Mouse (Mus musculus) layer of hippocampus, postnatal 14 days (tissue): ENCODE data around the gene Gm12845. TPM values are rescaled to one million over a fixed set of nuclear protein-coding genes. Genes with fewer than 3 reads are reported as not detected.
A peak's percentile ranks its signal among the peaks of the same experiment; 100 is the strongest.
"Not testable (repeated sequence)": the region's sequence is repeated elsewhere in the genome, so short reads cannot be mapped to it uniquely, and the experiment has no call there.

Source experiments
- DNase-seq, 2 experiments: peaks; one replicate each; pipeline ENCODE4 v3.0.0; 2021 to 2022; ENCODE audit warnings: low spot score in 2 of 2, mixed read lengths in 1 of 2
- long read RNA-seq, 2 experiments: library from polyadenylated mRNA; stranded (forward); transcript quantifications; one replicate each; pipeline ENCODE4 v2.0.0; 2021
- total RNA-seq, 2 experiments: library from RNA; stranded (reverse); gene quantifications; 2 replicates each; pipeline ENCODE4 v1.2.3; 2021

Gene Gm12845
- total RNA-seq: not detected
- long read RNA-seq, experiment 1: 0 reads
- long read RNA-seq, experiment 2: 0 reads

DNA sequence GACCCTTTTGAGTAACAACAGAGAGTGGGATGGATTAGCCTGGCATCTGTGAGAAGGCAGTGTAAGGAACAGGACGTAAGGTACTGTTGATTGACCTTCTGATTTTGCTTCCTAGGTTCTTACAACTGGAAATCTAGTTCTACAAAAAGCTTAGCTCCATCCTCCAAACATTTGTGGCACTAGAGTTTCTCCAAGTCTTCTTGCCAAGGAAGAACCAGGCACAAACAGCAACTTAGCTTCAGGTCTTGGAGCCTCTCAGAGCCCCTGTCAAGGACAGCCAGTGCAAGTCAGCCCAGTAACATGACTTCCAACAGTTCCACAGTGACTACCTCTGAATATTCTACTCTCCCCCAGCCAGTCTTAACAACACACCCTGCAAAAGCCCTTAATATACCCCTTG, at the start of gene Gm12845:
Gm12845 (plus strand) TSS at position 301 of the 400 bp plus-strand sequence.
- no peak for DNase-seq

DNA sequence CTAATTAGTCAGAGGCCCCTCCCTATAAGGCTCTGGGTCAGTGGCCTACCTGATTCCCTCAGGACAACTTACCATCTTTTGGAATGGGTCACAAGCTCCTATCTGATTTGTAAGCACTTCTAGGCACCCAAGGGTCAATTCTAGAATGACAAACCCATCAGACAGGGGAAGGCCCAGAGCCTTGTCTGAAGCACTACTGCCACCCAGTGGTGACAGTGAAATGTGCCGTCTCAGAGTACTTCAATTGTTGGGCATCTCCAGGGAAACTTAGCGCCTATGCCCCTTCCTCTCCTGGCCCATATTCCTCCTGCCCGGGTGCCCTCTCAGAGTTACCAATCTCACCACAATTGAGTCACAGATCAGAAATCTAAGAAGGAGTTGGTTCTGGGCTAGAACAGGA, 47.3 kb upstream of the Gm12845 start:
- DNase-seq: peak; percentile 82 to 89

DNA sequence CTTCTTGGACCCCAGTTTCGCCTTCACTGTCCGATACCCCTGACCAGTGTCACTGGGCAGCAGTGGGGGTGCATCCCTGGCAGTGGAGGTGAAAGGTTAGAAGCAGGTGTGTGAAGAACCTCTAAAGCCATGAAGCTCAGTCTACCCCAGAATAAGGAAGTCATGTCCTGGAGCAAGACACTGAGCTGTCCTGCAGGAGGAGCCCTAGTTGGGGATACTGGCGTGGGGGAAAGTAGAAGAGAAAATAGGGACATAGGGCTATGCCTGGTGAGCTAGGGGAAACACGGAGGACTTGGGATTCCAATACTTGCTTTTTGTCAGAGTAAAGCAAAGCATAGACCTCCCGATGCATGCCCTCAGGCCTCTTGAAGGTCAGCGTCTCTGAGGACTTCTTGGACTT, 43.2 kb upstream of the Gm12845 start:
- no peak for DNase-seq

- DNase-seq: peak; percentile 89 to 90
Measured at GRCm38 (mm10) chr4:117681931-117682461, 42.2 kb upstream of the Gm12845 start, which contains the start of gene Dmap1. Gene Dmap1, minus strand, starts transcription at chr4:117682273.

DNA sequence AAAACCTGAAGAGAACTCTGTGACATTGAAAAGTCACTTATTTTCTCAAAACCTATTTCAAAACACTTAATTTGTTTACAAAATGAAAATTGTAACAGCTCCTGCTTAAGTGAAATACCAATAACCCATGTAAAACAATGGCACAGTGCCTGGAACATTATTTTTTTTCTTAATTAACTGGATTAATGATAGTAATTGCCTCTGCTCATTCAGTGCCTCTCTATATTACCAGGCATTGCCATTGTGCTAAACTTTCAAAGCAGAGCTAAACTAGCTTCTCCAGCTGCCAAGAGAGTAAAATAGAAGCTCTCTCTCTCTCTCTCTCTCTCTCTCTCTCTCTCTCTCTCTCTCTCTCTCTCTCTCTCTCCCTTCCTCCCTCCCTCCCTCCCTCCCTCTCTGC, 41.7 kb upstream of the Gm12845 start:
- no peak for DNase-seq

DNA sequence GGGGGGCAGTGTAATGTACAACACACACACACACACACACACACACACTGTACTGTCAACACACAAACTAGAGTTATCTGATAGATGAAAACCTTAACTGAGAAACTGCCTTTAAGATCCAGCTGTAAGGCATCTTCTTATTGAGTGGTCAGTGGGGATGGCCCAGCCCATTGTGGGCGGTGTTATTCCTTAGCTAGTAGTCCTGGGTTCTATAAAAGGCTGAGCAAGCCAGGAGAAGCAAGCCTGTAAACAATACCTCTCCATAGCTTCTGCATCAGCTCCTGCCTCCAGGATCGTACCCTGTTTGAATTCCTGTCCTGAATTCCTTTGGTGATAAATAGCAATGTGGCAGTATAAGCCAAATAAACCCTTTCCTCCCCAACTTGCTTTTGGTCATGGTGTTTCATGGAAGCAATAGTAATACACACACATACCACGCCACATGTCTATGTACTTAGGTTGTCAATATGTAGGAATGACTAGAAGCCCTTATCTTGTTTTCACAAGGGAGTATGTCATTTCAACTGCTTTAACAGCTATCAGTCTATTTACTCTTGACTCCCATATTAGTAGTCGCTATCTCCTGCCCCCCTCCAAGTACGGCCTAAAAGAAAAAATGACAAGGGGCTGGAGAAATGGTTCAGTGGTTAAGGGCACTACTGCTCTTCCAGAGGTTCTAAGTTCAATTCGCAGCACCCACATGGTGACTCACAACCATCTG, 41.0 kb upstream of the Gm12845 start:
- DNase-seq: no peak

DNA sequence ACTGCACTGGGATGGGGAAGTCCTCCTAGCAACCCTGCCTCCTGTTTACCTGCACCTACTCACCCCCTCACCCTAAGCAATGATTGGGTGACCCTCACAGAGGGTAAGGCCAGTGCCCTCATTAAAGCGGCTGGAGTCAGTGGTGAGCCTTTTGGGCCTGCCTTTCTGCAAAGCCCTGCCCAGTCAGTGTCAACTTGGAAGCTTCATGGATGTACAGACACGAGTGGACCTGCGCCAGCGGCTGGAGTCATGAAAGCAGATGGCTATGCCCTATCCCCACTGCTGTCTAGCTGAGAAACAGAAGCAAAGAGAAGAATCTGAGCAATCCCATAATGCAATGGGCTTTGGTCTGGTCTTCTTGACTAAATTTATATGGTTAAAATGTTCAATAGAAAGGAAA, 37.9 kb upstream of the Gm12845 start:
- DNase-seq: no peak

DNA sequence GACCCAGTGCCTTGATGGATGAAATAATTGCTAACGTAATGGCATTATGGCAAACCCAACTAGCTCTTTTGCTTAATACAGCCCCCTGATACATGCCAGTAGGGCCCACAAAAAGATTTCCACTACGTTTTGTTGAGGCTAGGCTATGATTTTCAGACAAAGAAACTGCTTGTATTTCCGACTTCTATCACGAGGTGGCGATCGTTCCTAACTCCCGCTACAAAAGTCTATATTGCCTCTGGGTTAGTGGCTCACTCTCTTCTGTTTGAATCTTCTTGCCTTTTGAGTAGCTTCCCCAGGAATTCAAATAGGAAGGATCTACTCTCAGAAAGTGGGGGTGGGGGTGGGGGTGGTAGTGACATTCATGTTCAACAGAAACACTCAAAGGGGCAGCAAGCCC, 18.9 kb upstream of the Gm12845 start:
- DNase-seq: peak; percentile 56 to 60

DNA sequence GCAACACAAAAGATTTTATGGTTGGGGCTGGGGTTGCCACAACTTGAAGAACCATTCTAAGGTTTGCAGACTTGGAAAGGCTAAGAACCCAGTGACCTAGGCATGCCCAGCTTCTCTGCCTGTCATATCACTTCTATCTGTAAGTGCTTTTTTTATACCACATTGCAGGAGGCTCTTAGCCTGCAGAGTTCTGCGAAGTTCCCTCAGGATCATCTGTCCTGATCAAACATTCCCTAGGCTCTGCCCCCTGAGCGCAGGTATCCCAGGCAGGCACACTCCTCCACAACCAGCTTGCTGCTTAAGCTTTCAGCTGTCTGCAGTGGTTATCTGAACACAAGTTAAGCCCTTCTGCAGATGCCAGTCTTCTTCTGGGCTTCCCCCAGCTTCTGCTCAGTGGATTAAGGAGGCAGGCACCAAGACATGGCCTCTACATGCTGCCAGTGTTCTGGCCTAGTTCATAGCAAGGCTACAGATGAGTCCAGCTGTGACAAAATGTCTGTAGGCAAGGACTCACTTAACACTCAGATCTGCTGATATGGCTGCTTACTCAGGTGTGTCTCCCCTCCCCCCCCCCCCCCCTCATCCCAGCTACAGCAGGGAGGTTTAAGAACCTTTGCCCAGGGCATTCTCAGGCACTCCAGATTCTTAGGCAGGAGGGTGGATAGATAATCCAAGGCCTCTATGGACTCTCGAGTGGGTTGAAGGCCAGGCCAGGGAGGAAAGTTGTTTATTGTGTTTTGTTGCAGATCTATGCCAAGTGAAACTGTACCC, 15.2 kb upstream of the Gm12845 start:
- no peak for DNase-seq

DNA sequence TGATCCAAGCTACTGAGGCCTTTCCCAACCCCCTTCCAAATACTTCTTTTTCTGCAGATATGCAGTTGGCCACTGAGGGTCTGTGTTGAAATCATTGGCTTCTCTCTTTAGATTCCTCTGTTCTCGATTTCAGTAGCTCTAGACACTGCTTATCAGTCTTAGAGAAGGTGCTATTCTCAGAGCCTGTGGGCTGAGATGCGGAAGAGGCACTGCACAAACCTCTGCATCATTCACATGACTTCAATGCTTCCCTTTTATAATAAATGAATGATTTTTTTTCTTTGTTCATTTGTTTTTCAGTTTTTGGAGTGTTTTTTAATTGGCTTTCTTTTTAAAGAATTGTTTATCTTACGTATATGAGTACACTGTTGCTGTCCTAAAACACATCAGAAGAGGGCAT, 11.9 kb upstream of the Gm12845 start:
- no peak for DNase-seq

- DNase-seq: no peak
Measured at GRCm38 (mm10) chr4:117713303-117714098, 10.7 kb upstream of the Gm12845 start.

GRCm38 (mm10) chr4:117731926-117732325, 7.7 kb downstream of the Gm12845 start:
- no peak for DNase-seq

- peak in 1 of 2 experiments; percentile 5 for DNase-seq
Measured at GRCm38 (mm10) chr4:117737559-117737958, 13.3 kb downstream of the Gm12845 start.

DNA sequence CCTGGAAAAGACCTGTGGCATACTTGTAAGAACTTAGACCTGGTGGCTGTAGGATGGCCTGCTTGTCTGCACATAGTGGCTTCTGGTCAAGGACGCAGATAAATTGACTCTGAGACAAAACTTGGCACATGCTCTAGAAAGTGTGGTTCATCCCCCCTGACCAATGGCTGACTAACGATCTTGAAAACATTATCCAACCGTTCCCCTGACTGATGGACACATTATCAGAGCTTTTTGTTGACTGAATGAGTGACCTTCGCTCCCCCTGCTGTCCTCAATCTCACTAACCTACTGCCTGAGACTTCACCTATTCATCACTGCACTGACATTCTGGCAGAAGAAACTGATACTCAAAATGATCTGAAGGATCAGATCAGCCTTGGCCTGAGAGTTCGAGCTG, 28.3 kb downstream of the Gm12845 start:
- not testable (repeated sequence) for DNase-seq

GRCm38 (mm10) chr4:117760151-117760550, 35.9 kb downstream of the Gm12845 start:
- DNase-seq: no peak

- no peak for DNase-seq
Measured at GRCm38 (mm10) chr4:117765416-117765815, 41.2 kb downstream of the Gm12845 start, which contains the start of gene Klf17. Gene Klf17, minus strand, starts transcription at chr4:117765648.

DNA sequence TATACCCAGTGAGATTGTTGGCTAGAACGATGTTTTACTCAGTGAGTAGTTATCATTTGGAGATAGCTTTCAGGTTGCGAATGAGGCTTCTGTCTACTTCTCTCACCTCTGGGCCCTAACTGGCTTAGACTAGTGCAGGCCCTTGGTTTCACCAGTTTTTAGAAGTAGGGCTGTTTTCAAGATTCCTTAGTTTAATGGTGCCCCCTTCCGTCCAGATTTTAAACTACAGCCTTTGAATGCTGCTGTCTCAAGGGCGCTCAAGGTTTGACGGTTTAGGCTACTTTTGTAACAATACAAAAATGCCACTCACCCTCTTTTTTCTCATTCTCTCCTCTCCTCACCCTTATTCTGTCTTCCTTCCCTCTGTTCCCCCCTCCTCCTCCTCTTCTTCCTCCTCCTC, 46.7 kb downstream of the Gm12845 start:
- DNase-seq: peak; percentile 57 to 85

DNA sequence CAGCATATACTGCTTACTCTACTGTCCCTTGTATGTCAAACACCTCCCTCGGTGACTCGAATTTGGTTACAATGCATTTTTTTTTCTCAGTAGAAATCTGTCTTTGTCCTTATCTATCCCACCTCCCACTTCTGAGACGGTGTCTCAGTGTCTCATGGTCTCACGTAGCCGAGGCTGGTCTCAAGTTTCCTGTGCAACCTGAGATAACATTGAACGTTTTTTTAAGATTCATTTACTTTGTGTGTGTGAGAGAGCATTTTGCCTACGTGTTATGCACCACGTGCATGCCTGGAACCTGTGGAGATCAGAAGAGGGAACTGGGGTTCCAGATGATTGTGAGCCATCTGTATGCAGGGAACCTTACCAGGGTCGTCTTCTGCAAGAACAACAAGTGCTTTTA, 48.7 kb downstream of the Gm12845 start:
- DNase-seq: no peak
